Mouse (Mus musculus) skeletal muscle tissue, postnatal 0 days (tissue): ENCODE results near the gene Gm5065. TPM values are rescaled to one million over a fixed set of nuclear protein-coding genes. Genes with fewer than 3 reads are reported as not detected.

Source experiments
- polyA plus RNA-seq: library from polyadenylated mRNA; unstranded; fragments of >200 nt; fragmentation: Nextera tagmentation; extraction: Ambion mirVana; gene quantifications from 2 replicates; pipeline ENCODE4 v1.2.1, GENCODE M21; 2015

Gene Gm5065
- polyA plus RNA-seq = not detected in 2 replicates

DNA sequence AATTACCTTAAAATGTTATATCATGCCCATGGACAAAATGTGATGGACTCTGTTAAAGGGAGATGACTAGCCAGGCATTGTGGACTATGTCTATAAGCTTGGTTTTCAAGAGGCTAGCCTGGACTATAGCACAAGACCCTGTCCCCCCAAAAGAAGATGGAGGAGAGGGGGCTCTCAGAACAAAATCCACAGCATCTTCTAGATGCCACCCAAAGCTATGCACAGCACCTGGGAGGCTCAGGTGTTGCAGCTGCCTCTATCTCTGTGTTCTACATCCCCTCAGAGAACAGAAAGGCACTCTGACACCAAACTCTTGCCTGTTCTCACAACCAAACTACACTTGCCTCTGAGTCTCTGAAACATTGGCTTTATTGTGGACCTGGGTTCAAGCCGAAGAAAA is at the start of gene Gm5065:
Gm5065 (plus strand) TSS at position 301 of the 400 bp plus-strand sequence.

DNA sequence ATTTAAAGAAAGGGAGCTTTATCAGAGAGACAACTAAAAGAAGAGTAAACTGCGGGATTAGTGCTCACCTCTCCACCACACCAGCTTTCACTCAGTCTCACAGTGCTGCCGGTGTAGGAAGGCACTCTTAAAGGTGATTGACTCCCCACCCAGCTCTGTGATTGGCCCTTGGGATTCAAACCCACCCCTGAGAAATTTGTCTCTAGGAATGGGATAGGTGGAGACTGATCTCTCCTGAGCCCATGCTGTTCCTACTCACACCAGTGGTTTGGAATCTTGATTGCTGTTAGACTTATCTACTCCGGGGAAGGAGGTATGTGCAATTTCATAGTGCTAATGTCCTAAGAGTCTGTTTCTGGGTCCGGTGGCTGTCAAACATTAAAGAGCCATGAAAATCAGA is 598 bp downstream of the Gm5065 start, which contains the start of gene Nlrp2:
Nlrp2 (minus strand) TSS at position 101 of the 400 bp plus-strand sequence.

Other genes with a start within 250 kb of the Gm5065 start
- not detected in 2 replicates for gene Rfpl4, start 233.6 kb upstream of the Gm5065 start, polyA plus RNA-seq
- 1.1 and 1.8 TPM in 2 replicates for gene Rasl2-9, start 224.6 kb upstream of the Gm5065 start, polyA plus RNA-seq
- not detected in 2 replicates for gene Vmn1r55, start 200.9 kb upstream of the Gm5065 start, polyA plus RNA-seq
- not detected in 2 replicates for gene Vmn1r56, start 153.8 kb upstream of the Gm5065 start, polyA plus RNA-seq
- not detected in 2 replicates for gene Vmn1r57, start 132.0 kb upstream of the Gm5065 start, polyA plus RNA-seq
- not detected in 2 replicates for gene Nlrp2, start 498 bp downstream of the Gm5065 start, polyA plus RNA-seq
- not detected in 2 replicates for gene Vmn1r58, start 62.9 kb downstream of the Gm5065 start, polyA plus RNA-seq
- gene Vmn1r59, start 106.2 kb downstream of the Gm5065 start, polyA plus RNA-seq = not detected in 2 replicates
- gene Vmn2r28, start 143.4 kb downstream of the Gm5065 start, polyA plus RNA-seq = not detected in 2 replicates
- gene Vmn1r60, start 196.8 kb downstream of the Gm5065 start, polyA plus RNA-seq = not detected in 2 replicates